Mouse (Mus musculus): Measurements from ENCODE around the gene Gm17581. TPM values are rescaled to one million over a fixed set of nuclear protein-coding genes. Genes with fewer than 3 reads are reported as not detected.
"Not testable (repeated sequence)": the region's sequence is repeated elsewhere in the genome, so short reads cannot be mapped to it uniquely, and the experiment has no call there.

Gm17581 gene
- polyA plus RNA-seq (2012; rRNA removed): not detected in 2 replicates

GRCm38 (mm10) chr2:155735766-155736165 lies at the start of gene Gm17581:
TSS of gene Gm17581 (minus strand) at chr2:155735866.
- not testable (repeated sequence) for H3K4me3 ChIP-seq (ENCODE audit: extremely low read depth, insufficient read depth, insufficient read length); H3K36me3 ChIP-seq (ENCODE audit: control insufficient read depth, insufficient read depth, low read length); H3K27ac ChIP-seq (ENCODE audit: insufficient read depth, low read length); H3K4me1 ChIP-seq (ENCODE audit: control insufficient read depth, insufficient read depth, insufficient read length); DNase-seq (ENCODE audit: low read depth in 1 of 2, low spot score in 2 of 2); H3K27me3 ChIP-seq (ENCODE audit: control insufficient read depth, insufficient read depth, low read length)
- 88% methylated on average over 5 of the region's 5 CpGs for WGBS

GRCm38 (mm10) chr2:155784534-155784933 lies 48.9 kb upstream of the Gm17581 start:
- WGBS: 79% methylated on average over 6 of the region's 6 CpGs
- TF ChIP-seq POLR2A (IDR thresholded peaks at IDR 0.05; ENCODE audit: low read depth, low read length) (no peak), CTCF (IDR thresholded peaks at IDR 0.05; ENCODE audit: extremely low read depth, insufficient read depth, insufficient read length, insufficient replicate concordance) (no peak)
- no peak overlapping the region for H3K4me3 ChIP-seq (ENCODE audit: extremely low read depth, insufficient read depth, insufficient read length)

GRCm38 (mm10) chr2:155779506-155779905 lies 43.8 kb upstream of the Gm17581 start:
- no peak overlapping the region for H3K27ac ChIP-seq (ENCODE audit: insufficient read depth, low read length)
- H3K27me3 ChIP-seq (ENCODE audit: control insufficient read depth, insufficient read depth, low read length): peaks cover 18% of the 10 kb centered on the region
- 92% methylated on average over 3 of the region's 3 CpGs for WGBS
- no peaks in the 10 kb centered on the region for H3K4me1 ChIP-seq (ENCODE audit: control insufficient read depth, insufficient read depth, insufficient read length)
- H3K36me3 ChIP-seq (ENCODE audit: control insufficient read depth, insufficient read depth, low read length): no peaks in the 10 kb centered on the region
- TF ChIP-seq CTCF (IDR thresholded peaks at IDR 0.05; ENCODE audit: extremely low read depth, insufficient read depth, insufficient read length, insufficient replicate concordance) (no peak), POLR2A (IDR thresholded peaks at IDR 0.05; ENCODE audit: low read depth, low read length) (no peak)
- no peak for DNase-seq (ENCODE audit: low read depth in 1 of 2, low spot score in 2 of 2)
- H3K4me3 ChIP-seq (ENCODE audit: extremely low read depth, insufficient read depth, insufficient read length): no peak overlapping the region

More at GRCm38 (mm10) chr2:155784534-155784933, 48.9 kb upstream of the Gm17581 start:
- H3K27me3 ChIP-seq (ENCODE audit: control insufficient read depth, insufficient read depth, low read length): no peaks in the 10 kb centered on the region
- H3K36me3 ChIP-seq (ENCODE audit: control insufficient read depth, insufficient read depth, low read length): no peaks in the 10 kb centered on the region
- H3K27ac ChIP-seq (ENCODE audit: insufficient read depth, low read length): no peak overlapping the region
- no peak for DNase-seq (ENCODE audit: low read depth in 1 of 2, low spot score in 2 of 2)
- no peaks in the 10 kb centered on the region for H3K4me1 ChIP-seq (ENCODE audit: control insufficient read depth, insufficient read depth, insufficient read length)

- H3K4me3 ChIP-seq (ENCODE audit: extremely low read depth, insufficient read depth, insufficient read length): no peak overlapping the region
- H3K4me1 ChIP-seq (ENCODE audit: control insufficient read depth, insufficient read depth, insufficient read length): no peaks in the 10 kb centered on the region
- TF ChIP-seq POLR2A (IDR thresholded peaks at IDR 0.05; ENCODE audit: low read depth, low read length) (no peak), CTCF (IDR thresholded peaks at IDR 0.05; ENCODE audit: extremely low read depth, insufficient read depth, insufficient read length, insufficient replicate concordance) (no peak)
- DNase-seq (ENCODE audit: low read depth in 1 of 2, low spot score in 2 of 2): no peak
- H3K36me3 ChIP-seq (ENCODE audit: control insufficient read depth, insufficient read depth, low read length): no peaks in the 10 kb centered on the region
- 53% methylated on average over 7 of the region's 7 CpGs for WGBS
- peaks cover 18% of the 10 kb centered on the region for H3K27me3 ChIP-seq (ENCODE audit: control insufficient read depth, insufficient read depth, low read length)
- no peak overlapping the region for H3K27ac ChIP-seq (ENCODE audit: insufficient read depth, low read length)
These were observed 43.4 kb upstream of the Gm17581 start for GRCm38 (mm10) chr2:155779066-155779465.

GRCm38 (mm10) chr2:155778004-155778403 lies 42.3 kb upstream of the Gm17581 start:
- Histone ChIP-seq H3K4me3 (ENCODE audit: extremely low read depth, insufficient read depth, insufficient read length) (no peak overlapping the region), H3K36me3 (ENCODE audit: control insufficient read depth, insufficient read depth, low read length) (no peaks in the 10 kb centered on the region), H3K4me1 (ENCODE audit: control insufficient read depth, insufficient read depth, insufficient read length) (no peaks in the 10 kb centered on the region), H3K27me3 (ENCODE audit: control insufficient read depth, insufficient read depth, low read length) (peaks cover 21% of the 10 kb centered on the region), H3K27ac (ENCODE audit: insufficient read depth, low read length) (no peak overlapping the region)
- TF ChIP-seq POLR2A (IDR thresholded peaks at IDR 0.05; ENCODE audit: low read depth, low read length) (no peak), CTCF (IDR thresholded peaks at IDR 0.05; ENCODE audit: extremely low read depth, insufficient read depth, insufficient read length, insufficient replicate concordance) (no peak)
- 80% methylated on average over 6 of the region's 6 CpGs for WGBS
- no peak for DNase-seq (ENCODE audit: low read depth in 1 of 2, low spot score in 2 of 2)

- WGBS: 86% methylated on average over 4 of the region's 4 CpGs
- H3K27me3 ChIP-seq (ENCODE audit: control insufficient read depth, insufficient read depth, low read length): peaks cover 21% of the 10 kb centered on the region
- TF ChIP-seq POLR2A (IDR thresholded peaks at IDR 0.05; ENCODE audit: low read depth, low read length): no peak
- no peak for TF ChIP-seq CTCF (IDR thresholded peaks at IDR 0.05; ENCODE audit: extremely low read depth, insufficient read depth, insufficient read length, insufficient replicate concordance)
These were observed 42.0 kb upstream of the Gm17581 start for GRCm38 (mm10) chr2:155777688-155777985.

GRCm38 (mm10) chr2:155776824-155777687 lies 41.4 kb upstream of the Gm17581 start:
- Histone ChIP-seq H3K4me3 (ENCODE audit: extremely low read depth, insufficient read depth, insufficient read length) (no peak overlapping the region), H3K36me3 (ENCODE audit: control insufficient read depth, insufficient read depth, low read length) (no peaks in the 10 kb centered on the region), H3K27ac (ENCODE audit: insufficient read depth, low read length) (no peak overlapping the region), H3K27me3 (ENCODE audit: control insufficient read depth, insufficient read depth, low read length) (peaks cover 21% of the 10 kb centered on the region), H3K4me1 (ENCODE audit: control insufficient read depth, insufficient read depth, insufficient read length) (no peaks in the 10 kb centered on the region)
- WGBS: 71% methylated on average over 10 of the region's 10 CpGs
- no peak for DNase-seq (ENCODE audit: low read depth in 1 of 2, low spot score in 2 of 2)
- TF ChIP-seq CTCF (IDR thresholded peaks at IDR 0.05; ENCODE audit: extremely low read depth, insufficient read depth, insufficient read length, insufficient replicate concordance) (no peak), POLR2A (IDR thresholded peaks at IDR 0.05; ENCODE audit: low read depth, low read length) (no peak)

More at GRCm38 (mm10) chr2:155777688-155777985, 42.0 kb upstream of the Gm17581 start:
- H3K36me3 ChIP-seq (ENCODE audit: control insufficient read depth, insufficient read depth, low read length): no peaks in the 10 kb centered on the region
- H3K27ac ChIP-seq (ENCODE audit: insufficient read depth, low read length): no peak overlapping the region
- no peak overlapping the region for H3K4me3 ChIP-seq (ENCODE audit: extremely low read depth, insufficient read depth, insufficient read length)
- H3K4me1 ChIP-seq (ENCODE audit: control insufficient read depth, insufficient read depth, insufficient read length): no peaks in the 10 kb centered on the region
- DNase-seq (ENCODE audit: low read depth in 1 of 2, low spot score in 2 of 2): no peak

Measured in spleen, adult 2 months (tissue).